Mouse (Mus musculus) liver, adult 2 months (tissue): ENCODE results near the gene Ntm. TPM values are rescaled to one million over a fixed set of nuclear protein-coding genes. Genes with fewer than 3 reads are reported as not detected.
A peak's percentile ranks its signal among the peaks of the same experiment; 100 is the strongest.

Experiments
- DNase-seq: peaks from one replicate; pipeline ENCODE4 v3.0.0-alpha.2; 2011; ENCODE audit warnings: low read depth, low spot score; ENCODE audit errors: extremely low read depth
- H3K27ac ChIP-seq: fragments of 200-500 bp; replicated peaks from 2 replicates; pipeline ENCODE4 v1.5.1; 2012; ENCODE audit warnings: low read depth, mild to moderate bottlenecking, control low read depth, inconsistent platforms, low read length; ENCODE audit not compliant: insufficient read depth
- H3K27me3 ChIP-seq: fragments of 200-500 bp; 2 replicates; pipeline ENCODE4 v1.6.1; 2012; ENCODE audit warnings: mild to moderate bottlenecking, moderate library complexity, low read length, inconsistent platforms; ENCODE audit not compliant: control insufficient read depth, insufficient read depth
- H3K36me3 ChIP-seq: fragments of 200-500 bp; 2 replicates; pipeline ENCODE4 v1.6.1; 2012; ENCODE audit warnings: low read length, inconsistent platforms; ENCODE audit not compliant: control insufficient read depth, insufficient read depth
- H3K4me1 ChIP-seq: fragments of 200-500 bp; 2 replicates; pipeline ENCODE4 v1.6.1; 2011; ENCODE audit warnings: low read length; ENCODE audit not compliant: control insufficient read depth, insufficient read depth
- H3K4me3 ChIP-seq: fragments of 200-500 bp; 2 replicates; pipeline ENCODE4 v1.5.1; 2011; ENCODE audit warnings: low read depth, mild to moderate bottlenecking, control low read depth, low read length, moderate library complexity; ENCODE audit not compliant: insufficient read depth
- H3K79me2 ChIP-seq: fragments of 200-500 bp; 2 replicates; pipeline ENCODE4 v1.6.1; 2012; ENCODE audit warnings: inconsistent platforms, mild to moderate bottlenecking, low read length, moderate library complexity; ENCODE audit not compliant: control insufficient read depth, insufficient read depth
- H3K9ac ChIP-seq: fragments of 200-500 bp; 2 replicates; pipeline ENCODE4 v1.6.1; 2012; ENCODE audit warnings: low read depth, mild to moderate bottlenecking, control low read depth, inconsistent platforms, low read length
- CTCF ChIP-seq: fragments of 200-500 bp; IDR thresholded peaks from 2 replicates; pipeline ENCODE4 v1.5.1; 2011; ENCODE audit warnings: low read depth, low read length, control low read depth
- POLR2A ChIP-seq: fragments of 200-500 bp; IDR thresholded peaks from 2 replicates; pipeline ENCODE4 v1.6.1; 2011; ENCODE audit warnings: low read length, control low read depth; ENCODE audit not compliant: insufficient read depth; ENCODE audit errors: extremely low read depth
- WGBS: fragments of 180-500 bp; shearing (Covaris S2); methylation state at CpG from one replicate; pipeline ENCODE4 v1.1.7; 2018; 5-methylcytosine and 5-hydroxymethylcytosine counted together
- polyA plus RNA-seq: library from polyadenylated mRNA; depleted of rRNA; stranded (reverse); fragments of >200 nt; gene quantifications from 2 replicates; pipeline ENCODE4 v1.2.3, GENCODE M21; 2012
- total RNA-seq: library from RNA; depleted of rRNA; stranded (reverse); fragments of >200 nt; gene quantifications from 2 replicates; pipeline ENCODE4 v1.2.3, GENCODE M21; 2014

The Ntm gene
- total and polyA plus RNA-seq, 2 experiments = 2.1 to 3.2 TPM

GRCm38 (mm10) chr9:29519181-29519580, 443.8 kb downstream of the Ntm start:
- H3K27me3 ChIP-seq = no peaks in the 10 kb centered on the region; the same call in 1 of the 2 replicates
- WGBS = 65% methylated on average over 2 of the region's 2 CpGs
- no peak overlapping the region for H3K4me3 ChIP-seq
- H3K4me1 ChIP-seq = no peaks in the 10 kb centered on the region
- H3K9ac ChIP-seq = no peak overlapping the region
- no peaks in the 10 kb centered on the region for H3K79me2 ChIP-seq
- no peak for TF ChIP-seq POLR2A
- no peak for TF ChIP-seq CTCF
- no peak overlapping the region for H3K27ac ChIP-seq
- DNase-seq = no peak
- no peaks in the 10 kb centered on the region for H3K36me3 ChIP-seq

DNA sequence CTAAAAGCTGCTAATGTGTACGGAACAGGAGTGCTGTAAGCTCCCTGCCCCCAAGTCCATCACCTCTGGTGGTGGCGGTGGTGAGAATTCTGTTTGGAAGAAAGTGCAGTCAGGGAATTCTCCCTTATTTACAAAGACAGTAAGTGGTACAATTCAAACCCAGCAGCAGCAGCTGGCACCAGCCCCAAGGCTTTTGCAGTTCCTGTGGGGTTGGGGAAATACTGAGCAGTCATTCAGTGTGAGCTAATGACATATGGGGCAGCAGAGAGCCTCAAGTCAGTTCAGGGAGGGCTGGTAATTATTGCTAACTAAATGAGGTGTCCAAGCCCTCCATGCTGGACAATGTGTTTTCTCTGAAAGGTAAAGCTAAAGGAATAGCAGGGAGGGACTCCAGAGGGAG, 446.3 kb downstream of the Ntm start:
- no peaks in the 10 kb centered on the region; the same call in 1 of the 2 replicates for H3K27me3 ChIP-seq
- no peak for DNase-seq
- 53% methylated on average over 2 of the region's 2 CpGs for WGBS
- TF ChIP-seq CTCF (no peak), POLR2A (no peak)
- no peaks in the 10 kb centered on the region for H3K4me1 ChIP-seq
- no peak overlapping the region for H3K27ac ChIP-seq
- no peak overlapping the region for H3K4me3 ChIP-seq
- no peaks in the 10 kb centered on the region for H3K79me2 ChIP-seq
- no peaks in the 10 kb centered on the region for H3K36me3 ChIP-seq
- H3K9ac ChIP-seq = no peak overlapping the region

DNA sequence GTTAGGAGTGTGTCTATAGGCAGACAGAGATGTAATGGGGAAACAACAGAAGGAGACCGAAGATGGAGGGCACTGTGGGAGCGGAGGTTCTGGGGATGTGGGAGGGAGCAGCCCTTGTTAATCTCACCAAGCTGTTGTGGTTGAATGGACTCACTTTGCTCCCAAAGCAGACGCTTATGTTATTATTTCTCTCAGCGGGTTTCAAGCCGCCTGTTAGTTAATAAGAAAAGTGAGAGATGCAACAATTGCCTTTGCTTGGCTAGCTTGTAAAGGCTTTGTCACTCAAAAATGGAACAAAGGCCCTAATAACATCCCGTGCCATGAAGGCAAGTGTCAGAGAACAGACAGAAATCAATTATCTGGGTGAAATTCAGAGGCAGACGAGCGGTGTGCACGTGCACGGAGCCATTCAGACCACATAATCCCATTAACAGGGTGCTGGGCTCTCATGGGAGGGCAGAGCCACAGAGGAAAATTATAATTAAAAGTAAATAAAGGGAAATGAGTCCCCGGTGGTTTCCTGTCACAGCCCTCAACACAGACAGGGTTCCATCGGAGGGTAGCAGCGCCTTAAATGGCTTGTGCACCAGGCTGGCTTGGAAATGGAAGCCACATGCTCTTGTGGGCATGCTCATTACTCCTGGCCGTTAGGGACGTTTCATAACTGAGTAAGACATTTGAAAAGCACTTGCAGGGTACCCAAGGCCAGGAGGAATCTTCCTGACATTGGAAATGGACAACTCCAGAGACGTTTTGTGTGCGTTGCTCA, 448.2 kb downstream of the Ntm start:
- DNase-seq = no peak
- Histone ChIP-seq H3K4me1 (no peaks in the 10 kb centered on the region), H3K36me3 (no peaks in the 10 kb centered on the region), H3K27ac (no peak overlapping the region), H3K9ac (no peak overlapping the region), H3K4me3 (no peak overlapping the region), H3K27me3 (no peaks in the 10 kb centered on the region), H3K79me2 (no peaks in the 10 kb centered on the region)
- 89% methylated on average over 17 of the region's 17 CpGs for WGBS
- no peak for TF ChIP-seq CTCF
- TF ChIP-seq POLR2A = no peak

- Histone ChIP-seq H3K79me2 (no peaks in the 10 kb centered on the region), H3K9ac (no peak overlapping the region), H3K27me3 (no peaks in the 10 kb centered on the region), H3K4me3 (no peak overlapping the region), H3K36me3 (no peaks in the 10 kb centered on the region), H3K27ac (no peak overlapping the region), H3K4me1 (no peaks in the 10 kb centered on the region)
- 18% methylated on average over 2 of the region's 2 CpGs for WGBS
- TF ChIP-seq CTCF = no peak
- no peak for DNase-seq
Measured at GRCm38 (mm10) chr9:29496002-29496401, 466.9 kb downstream of the Ntm start.

DNA sequence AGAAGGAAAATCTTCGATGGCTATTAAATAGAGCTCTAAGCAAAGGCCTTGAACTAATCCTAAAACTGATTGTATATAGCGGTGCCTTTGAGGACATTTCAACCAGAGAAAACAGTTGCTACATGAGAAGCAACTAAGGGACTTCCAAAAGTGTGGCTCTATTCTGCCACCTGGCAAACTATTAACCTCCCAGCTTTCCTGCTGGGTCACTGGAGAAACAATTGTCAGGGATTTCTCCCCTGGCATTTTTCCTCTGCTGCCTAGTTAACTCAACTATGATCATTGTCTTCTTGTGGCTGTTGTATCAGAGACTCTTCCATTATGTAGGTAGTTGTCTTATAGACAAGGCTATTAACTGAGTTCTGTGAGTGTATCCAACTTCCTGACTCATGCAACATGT, 480.7 kb downstream of the Ntm start:
- H3K4me1 ChIP-seq = peaks cover 4% of the 10 kb centered on the region
- H3K79me2 ChIP-seq = no peaks in the 10 kb centered on the region
- WGBS = 84% methylated on average over 2 of the region's 2 CpGs
- H3K4me3 ChIP-seq = no peak overlapping the region
- TF ChIP-seq POLR2A = no peak
- no peak for TF ChIP-seq CTCF
- DNase-seq = no peak
- no peaks in the 10 kb centered on the region for H3K36me3 ChIP-seq
- 0 out of 2 replicates have a peak, but pooled peaks cover 4% of the 10 kb centered on the region for H3K27me3 ChIP-seq
- H3K27ac ChIP-seq = no peak overlapping the region
- H3K9ac ChIP-seq = no peak overlapping the region

GRCm38 (mm10) chr9:29479051-29479450, 483.9 kb downstream of the Ntm start:
- 0 out of 2 replicates have a peak, but pooled peaks cover 4% of the 10 kb centered on the region for H3K27me3 ChIP-seq
- H3K4me1 ChIP-seq = peaks cover 4% of the 10 kb centered on the region
- H3K36me3 ChIP-seq = no peaks in the 10 kb centered on the region
- no peak overlapping the region for H3K4me3 ChIP-seq
- peak; percentile 92 for DNase-seq
- no peak overlapping the region for H3K9ac ChIP-seq
- no peaks in the 10 kb centered on the region for H3K79me2 ChIP-seq
- TF ChIP-seq POLR2A (no peak), CTCF (no peak)
- WGBS = 18% methylated on average over 10 of the region's 10 CpGs
- H3K27ac ChIP-seq = no peak overlapping the region
